Mouse (Mus musculus): ENCODE measurements around the gene Scin.

GRCm38 (mm10) chr12:40029201-40029600, 104.8 kb downstream of the Scin start:
- TF ChIP-seq CTCF (IDR thresholded peaks at IDR 0.05; ENCODE audit: low read depth, low read length) = no peak
- TF ChIP-seq POLR2AphosphoS5 (IDR thresholded peaks at IDR 0.05; ENCODE audit: insufficient replicate concordance, low read depth, low read length) = no peak
